Mouse (Mus musculus): Measurements from ENCODE around the gene Ube2g1.

Gene Ube2g1

GRCm38 (mm10) chr11:72607469-72608070 is 487 bp downstream of the Ube2g1 start:
- DNase-seq (ENCODE audit: low read depth, low spot score), result peak; percentile 75

GRCm38 (mm10) chr11:72608071-72608679 is 1.1 kb downstream of the Ube2g1 start:
- peak; percentile 97 for DNase-seq (ENCODE audit: low read depth, low spot score)

- DNase-seq (ENCODE audit: low read depth, low spot score), result no peak
Observed at GRCm38 (mm10) chr11:72609242-72609641, 2.2 kb downstream of the Ube2g1 start.

- DNase-seq (ENCODE audit: low read depth, low spot score), result peak; percentile 9
Observed at GRCm38 (mm10) chr11:72614336-72614735, 7.3 kb downstream of the Ube2g1 start.

- DNase-seq (ENCODE audit: low read depth, low spot score), result no peak
Observed at GRCm38 (mm10) chr11:72615931-72616330, 8.8 kb downstream of the Ube2g1 start.

GRCm38 (mm10) chr11:72618476-72618875 is 11.4 kb downstream of the Ube2g1 start:
- no peak for DNase-seq (ENCODE audit: low read depth, low spot score)

GRCm38 (mm10) chr11:72642730-72643129 is 35.6 kb downstream of the Ube2g1 start:
- DNase-seq (ENCODE audit: low read depth, low spot score), result no peak

GRCm38 (mm10) chr11:72645386-72645785 is 38.3 kb downstream of the Ube2g1 start:
- DNase-seq (ENCODE audit: low read depth, low spot score), result no peak

GRCm38 (mm10) chr11:72650347-72650746 is 43.3 kb downstream of the Ube2g1 start:
- no peak for DNase-seq (ENCODE audit: low read depth, low spot score)

GRCm38 (mm10) chr11:72659918-72660317 is 52.8 kb downstream of the Ube2g1 start:
- DNase-seq (ENCODE audit: low read depth, low spot score), result peak; percentile 21

GRCm38 (mm10) chr11:72660359-72660758 is 53.3 kb downstream of the Ube2g1 start:
- DNase-seq (ENCODE audit: low read depth, low spot score), result no peak

- no peak for DNase-seq (ENCODE audit: low read depth, low spot score)
Observed at GRCm38 (mm10) chr11:72664641-72665040, 57.6 kb downstream of the Ube2g1 start.

- DNase-seq (ENCODE audit: low read depth, low spot score), result no peak
Observed at GRCm38 (mm10) chr11:72670634-72671033, 63.6 kb downstream of the Ube2g1 start.

- no peak for DNase-seq (ENCODE audit: low read depth, low spot score)
Observed at GRCm38 (mm10) chr11:72671294-72671988, 64.4 kb downstream of the Ube2g1 start.

GRCm38 (mm10) chr11:72672438-72672837 is 65.4 kb downstream of the Ube2g1 start:
- DNase-seq (ENCODE audit: low read depth, low spot score), result no peak

- no peak for DNase-seq (ENCODE audit: low read depth, low spot score)
Observed at GRCm38 (mm10) chr11:72675280-72675679, 68.2 kb downstream of the Ube2g1 start.

- no peak for DNase-seq (ENCODE audit: low read depth, low spot score)
Observed at GRCm38 (mm10) chr11:72680726-72681125, 73.6 kb downstream of the Ube2g1 start.

- no peak for DNase-seq (ENCODE audit: low read depth, low spot score)
Observed at GRCm38 (mm10) chr11:72683402-72683801, 76.3 kb downstream of the Ube2g1 start.

- DNase-seq (ENCODE audit: low read depth, low spot score), result no peak
Observed at GRCm38 (mm10) chr11:72686697-72687096, 79.6 kb downstream of the Ube2g1 start.

- no peak for DNase-seq (ENCODE audit: low read depth, low spot score)
Observed at GRCm38 (mm10) chr11:72688242-72688641, 81.2 kb downstream of the Ube2g1 start.

GRCm38 (mm10) chr11:72689115-72689514 is 82.0 kb downstream of the Ube2g1 start:
- DNase-seq (ENCODE audit: low read depth, low spot score), result no peak

- peak; percentile 98 for DNase-seq (ENCODE audit: low read depth, low spot score)
Observed at GRCm38 (mm10) chr11:72689551-72690510, 82.7 kb downstream of the Ube2g1 start, which contains the start of gene Ankfy1. TSS of gene Ankfy1 (plus strand) at chr11:72690006.

Measured in CD4-positive, CD25-positive, alpha-beta regulatory T cell, adult 2 months (primary cell).